Mouse (Mus musculus): ENCODE measurements around the gene Zfand6.

The Zfand6 gene

GRCm38 (mm10) chr7:84649016-84649415 lies 40.7 kb downstream of the Zfand6 start:
- no peak for DNase-seq

GRCm38 (mm10) chr7:84646256-84646655 lies 43.5 kb downstream of the Zfand6 start:
- DNase-seq = peak; percentile 73

GRCm38 (mm10) chr7:84643270-84643998 lies 46.3 kb downstream of the Zfand6 start:
- DNase-seq = no peak

- no peak for DNase-seq
These were observed 47.4 kb downstream of the Zfand6 start for GRCm38 (mm10) chr7:84642159-84642928.

- no peak for DNase-seq
These were observed 52.8 kb downstream of the Zfand6 start for GRCm38 (mm10) chr7:84636939-84637338.

- DNase-seq = no peak
These were observed 57.9 kb downstream of the Zfand6 start for GRCm38 (mm10) chr7:84631878-84632277.

GRCm38 (mm10) chr7:84623718-84624117 lies 66.0 kb downstream of the Zfand6 start:
- no peak for DNase-seq

GRCm38 (mm10) chr7:84620956-84621355 lies 68.8 kb downstream of the Zfand6 start:
- no peak for DNase-seq

GRCm38 (mm10) chr7:84618951-84619350 lies 70.8 kb downstream of the Zfand6 start:
- no peak for DNase-seq

- DNase-seq = no peak
These were observed 77.3 kb downstream of the Zfand6 start for GRCm38 (mm10) chr7:84612445-84612844.

- no peak for DNase-seq
These were observed 78.2 kb downstream of the Zfand6 start for GRCm38 (mm10) chr7:84611609-84612008.

- peak; percentile 86 for DNase-seq
These were observed 83.4 kb downstream of the Zfand6 start, which contains the start of gene Fah for GRCm38 (mm10) chr7:84606293-84606749. Gene Fah, minus strand, starts transcription at chr7:84606722.

GRCm38 (mm10) chr7:84605704-84606292 lies 84.0 kb downstream of the Zfand6 start:
- DNase-seq = peak; percentile 96

- peak; percentile 12 for DNase-seq
These were observed 84.6 kb downstream of the Zfand6 start for GRCm38 (mm10) chr7:84605033-84605687.

- peak; percentile 61 for DNase-seq
These were observed 85.3 kb downstream of the Zfand6 start for GRCm38 (mm10) chr7:84604501-84604900.

GRCm38 (mm10) chr7:84601331-84601730 lies 88.4 kb downstream of the Zfand6 start:
- no peak for DNase-seq

- DNase-seq = no peak
These were observed 89.1 kb downstream of the Zfand6 start for GRCm38 (mm10) chr7:84600631-84601030.

- DNase-seq = no peak
These were observed 93.1 kb downstream of the Zfand6 start for GRCm38 (mm10) chr7:84596633-84597032.

- no peak for DNase-seq
These were observed 93.8 kb downstream of the Zfand6 start for GRCm38 (mm10) chr7:84596002-84596401.

- no peak for DNase-seq
These were observed 94.8 kb downstream of the Zfand6 start for GRCm38 (mm10) chr7:84594917-84595303.

- DNase-seq = peak; percentile 77
These were observed 95.5 kb downstream of the Zfand6 start for GRCm38 (mm10) chr7:84594087-84594916.

GRCm38 (mm10) chr7:84591347-84591746 lies 98.4 kb downstream of the Zfand6 start:
- no peak for DNase-seq

Measured in lung, postnatal 36 days (tissue).